Mouse (Mus musculus) hindbrain, postnatal 0 days (tissue): ENCODE data around the gene Rdh14. TPM values are rescaled to one million over a fixed set of nuclear protein-coding genes. Genes with fewer than 3 reads are reported as not detected.

Experiments used
- ATAC-seq: fragments of 200-750 bp; cut with Nextera tagmentation; 2 replicates; pipeline ENCODE4 v1.8.0; 2017; ENCODE audit warnings: mild to moderate bottlenecking, moderate TSS enrichment, moderate library complexity
- DNase-seq: peaks from one replicate; pipeline ENCODE4 v3.0.0-alpha.2; 2015; ENCODE audit warnings: low spot score
- H3K27ac ChIP-seq: fragments of 300-500 bp; sonication (generic); 2 replicates; pipeline ENCODE4 v1.5.1; 2014; ENCODE audit warnings: mild to moderate bottlenecking
- H3K27me3 ChIP-seq: fragments of 300-500 bp; sonication (generic); 2 replicates; pipeline ENCODE4 v1.6.1; 2014; ENCODE audit warnings: low read length, mixed read lengths; ENCODE audit not compliant: insufficient read depth
- H3K36me3 ChIP-seq: fragments of 300-500 bp; sonication (generic); 2 replicates; pipeline ENCODE4 v1.6.1; 2014; ENCODE audit warnings: low read length, mixed read lengths; ENCODE audit not compliant: insufficient read depth
- H3K4me1 ChIP-seq: fragments of 300-500 bp; sonication (generic); 2 replicates; pipeline ENCODE4 v1.6.1; 2014; ENCODE audit warnings: antibody characterized with exemption, low read length, mixed read lengths; ENCODE audit not compliant: insufficient read depth
- H3K4me2 ChIP-seq: fragments of 300-500 bp; sonication (generic); 2 replicates; pipeline ENCODE4 v1.6.1; 2014; ENCODE audit warnings: low read depth, mild to moderate bottlenecking, low read length, moderate library complexity, mixed read lengths
- H3K4me3 ChIP-seq: fragments of 300-500 bp; sonication (generic); 2 replicates; pipeline ENCODE4 v1.5.1; 2014; ENCODE audit warnings: low read length
- H3K9ac ChIP-seq: fragments of 300-500 bp; sonication (generic); replicated peaks from 2 replicates; pipeline ENCODE4 v1.6.1; 2014; ENCODE audit warnings: mild to moderate bottlenecking, low read length, moderate library complexity, mixed read lengths
- H3K9me3 ChIP-seq: fragments of 300-500 bp; sonication (generic); 2 replicates; pipeline ENCODE4 v1.6.1; 2016; ENCODE audit warnings: low read length, mixed read lengths
- CTCF ChIP-seq: IDR thresholded peaks from 2 replicates; pipeline ENCODE4 v1.5.1; 2016; ENCODE audit warnings: antibody characterized with exemption, control low read depth, low read depth
- WGBS: fragments of 180-500 bp; shearing (Covaris S2); extraction: QIAGEN DNeasy Blood & Tissue Kit; methylation state at CpG from one replicate; pipeline ENCODE4 v1.1.7; 2014; 5-methylcytosine and 5-hydroxymethylcytosine counted together
- polyA plus RNA-seq: library from polyadenylated mRNA; unstranded; fragments of >200 nt; fragmentation: Nextera tagmentation; extraction: Ambion mirVana; gene quantifications from 2 replicates; pipeline ENCODE4 v1.2.1, GENCODE M21; 2015
- total RNA-seq: library from RNA; depleted of rRNA; stranded (reverse); fragments of >200 nt; gene quantifications from 2 replicates; pipeline ENCODE4 v1.2.3, GENCODE M21; 2014; rRNA removed

Gene Rdh14
- total RNA-seq = 31.7 and 38.4 TPM in 2 replicates
- 44.5 and 48.3 TPM in 2 replicates for polyA plus RNA-seq

DNA sequence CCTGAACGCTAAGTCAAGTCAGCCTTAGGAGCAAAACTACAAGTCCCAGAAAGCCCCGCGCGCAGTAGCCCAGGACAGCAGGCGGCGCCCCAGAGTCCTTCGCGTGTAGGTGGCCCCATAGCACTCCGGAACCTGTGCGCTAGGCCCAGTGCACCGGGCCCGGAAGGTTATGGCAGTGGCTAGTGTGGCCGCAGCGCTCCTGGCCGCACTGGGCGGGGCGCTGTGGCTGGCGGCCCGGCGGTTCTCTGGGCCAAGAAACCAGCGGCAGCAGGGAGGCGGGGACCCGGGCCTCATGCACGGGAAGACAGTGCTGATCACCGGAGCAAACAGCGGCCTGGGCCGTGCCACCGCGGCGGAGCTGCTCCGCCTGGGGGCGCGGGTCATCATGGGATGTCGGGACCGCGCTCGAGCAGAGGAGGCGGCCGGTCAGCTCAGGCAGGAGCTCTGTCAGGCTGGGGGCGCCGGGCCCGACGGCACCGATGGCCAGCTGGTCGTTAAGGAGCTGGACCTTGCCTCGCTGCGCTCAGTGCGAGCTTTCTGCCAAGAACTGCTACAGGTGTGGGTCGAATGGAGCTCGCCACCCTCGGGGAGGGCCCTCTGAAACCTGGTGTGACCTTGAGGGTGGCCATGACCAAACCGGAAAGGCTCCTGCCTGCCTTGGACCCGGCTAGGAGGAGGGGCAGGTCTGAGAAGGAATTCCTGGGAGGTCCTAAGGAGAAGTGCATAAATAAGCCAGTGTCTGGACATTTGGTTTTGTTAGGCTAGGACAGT, at the start of gene Rdh14:
Gene Rdh14 (plus strand): TSS at position 102 of the 771 bp plus-strand sequence.
- no peaks in the 10 kb centered on the region for H3K27me3 ChIP-seq
- no peaks in the 10 kb centered on the region; the same call in 1 of the 2 replicates for H3K4me1 ChIP-seq
- peak; percentile 78 for TF ChIP-seq CTCF
- peak within 1 kb of the TSS; percentile 98 for H3K27ac ChIP-seq
- DNase-seq (peak; percentile 95), ATAC-seq (peak; percentile 98)
- peak within 1 kb of the TSS; percentile 55 for H3K4me2 ChIP-seq
- H3K36me3 ChIP-seq = peaks cover 7% of the 10 kb centered on the region; the same call in 1 of the 2 replicates
- peak within 1 kb of the TSS; percentile 98 for H3K9ac ChIP-seq
- WGBS = under 1% methylated on average over 53 of the region's 53 CpGs
- no peaks in the 10 kb centered on the region for H3K9me3 ChIP-seq
- H3K4me3 ChIP-seq = peak within 1 kb of the TSS; percentile 88

DNA sequence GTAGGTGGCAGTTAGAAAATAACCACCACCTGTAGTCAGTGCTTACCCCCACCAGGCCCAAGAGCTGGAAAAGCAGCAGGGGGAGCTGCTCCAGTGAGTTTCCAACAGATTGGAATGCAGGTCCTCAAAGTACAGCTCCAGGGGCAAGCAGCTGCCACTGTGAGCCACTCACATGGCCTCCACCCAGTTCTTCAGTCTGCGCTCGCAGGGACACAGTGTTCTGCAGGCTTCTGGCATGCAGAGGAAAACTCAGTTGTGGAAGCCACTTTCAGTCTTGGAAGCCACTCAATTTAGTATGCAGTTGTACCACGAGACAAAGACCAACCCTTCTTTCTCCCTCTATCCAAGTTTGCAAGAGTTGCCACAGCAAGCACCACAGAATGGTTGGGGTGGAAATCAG, 39.9 kb upstream of the Rdh14 start:
- WGBS = 46% methylated on average over 3 of the region's 3 CpGs
- TF ChIP-seq CTCF = no peak
- DNase-seq = no peak

DNA sequence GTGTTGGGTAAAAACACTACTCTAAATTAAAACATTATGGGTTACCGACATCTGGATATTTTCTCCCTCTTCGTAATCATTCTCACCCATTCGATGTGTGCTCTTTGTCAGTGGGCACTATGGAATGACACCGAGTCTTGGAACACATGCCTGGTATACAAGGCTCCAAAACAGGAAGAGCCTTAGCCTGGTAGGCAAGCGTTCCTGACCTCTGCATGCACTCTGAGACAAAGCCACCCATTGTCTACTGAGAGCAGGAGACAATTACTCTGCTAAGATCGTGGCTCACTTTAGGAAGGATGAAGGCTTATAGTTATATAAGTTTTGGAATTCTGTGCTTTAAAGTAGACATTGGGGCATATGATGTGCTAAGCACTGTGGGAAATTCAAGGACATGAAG, 32.8 kb upstream of the Rdh14 start:
- Histone ChIP-seq H3K9me3 (no peaks in the 10 kb centered on the region), H3K4me2 (no peak overlapping the region), H3K4me1 (no peaks in the 10 kb centered on the region), H3K9ac (no peak overlapping the region), H3K36me3 (no peaks in the 10 kb centered on the region), H3K4me3 (no peak overlapping the region), H3K27ac (no peak overlapping the region), H3K27me3 (no peaks in the 10 kb centered on the region)
- ATAC-seq (no peak), DNase-seq (no peak)
- TF ChIP-seq CTCF = no peak
- WGBS = 59% methylated on average over 6 of the region's 6 CpGs

More for the DNA sequence above, 39.9 kb upstream of the Rdh14 start:
- no peak overlapping the region for H3K27ac ChIP-seq
- no peak overlapping the region for H3K4me2 ChIP-seq
- H3K4me1 ChIP-seq = no peaks in the 10 kb centered on the region
- H3K36me3 ChIP-seq = no peaks in the 10 kb centered on the region
- H3K9me3 ChIP-seq = no peaks in the 10 kb centered on the region
- no peaks in the 10 kb centered on the region for H3K27me3 ChIP-seq
- H3K4me3 ChIP-seq = no peak overlapping the region
- no peak overlapping the region for H3K9ac ChIP-seq
- ATAC-seq = no peak

DNA sequence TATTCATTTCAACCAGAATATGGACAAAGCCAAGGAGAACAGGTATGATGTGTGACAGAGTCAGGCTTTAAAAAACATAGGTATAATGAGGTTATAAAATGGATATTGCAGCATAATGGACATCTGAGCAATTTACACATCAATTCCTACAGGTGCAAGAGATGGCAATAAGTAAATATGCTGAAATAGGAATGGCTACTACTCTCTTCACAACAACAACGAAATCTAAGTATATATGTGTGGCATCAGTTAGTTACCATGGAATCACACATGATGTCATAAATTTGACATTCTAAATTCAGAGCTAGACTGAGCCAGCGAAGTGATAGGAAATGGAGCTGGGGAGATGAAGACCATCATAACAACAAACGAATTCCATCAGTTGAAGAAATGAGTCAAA, 20.9 kb upstream of the Rdh14 start, which contains the start of gene Nt5c1b:
Gene Nt5c1b (plus strand): TSS at position 301 of the 400 bp plus-strand sequence.
- ATAC-seq = no peak
- no peaks in the 10 kb centered on the region for H3K9me3 ChIP-seq
- H3K36me3 ChIP-seq = no peaks in the 10 kb centered on the region
- 88% methylated on average over 3 of the region's 3 CpGs for WGBS
- no peaks in the 10 kb centered on the region for H3K27me3 ChIP-seq
- H3K4me1 ChIP-seq = no peaks in the 10 kb centered on the region
- DNase-seq = no peak
- H3K4me2 ChIP-seq = no peak within 1 kb of the TSS
- H3K4me3 ChIP-seq = no peak within 1 kb of the TSS
- no peak for TF ChIP-seq CTCF
- no peak within 1 kb of the TSS for H3K9ac ChIP-seq
- H3K27ac ChIP-seq = no peak within 1 kb of the TSS

DNA sequence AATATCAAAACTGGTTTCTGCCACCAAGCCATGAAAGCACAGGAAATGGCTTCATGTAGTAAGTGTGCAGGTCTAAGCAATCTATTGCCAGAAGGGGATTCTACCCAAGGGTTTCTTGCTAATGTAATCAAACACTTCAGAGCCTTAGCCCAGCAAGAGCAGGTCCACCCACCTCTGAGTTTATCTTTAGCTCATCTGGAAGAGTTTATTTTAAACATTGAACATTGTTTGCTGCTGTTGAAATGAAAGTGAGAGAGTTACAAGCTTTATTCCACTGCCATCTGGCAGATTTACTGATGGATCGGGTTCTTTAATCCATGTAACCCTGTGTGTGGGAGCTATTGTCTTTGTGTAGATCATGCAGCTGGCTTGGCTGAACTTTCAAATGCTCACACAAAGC, 10.2 kb downstream of the Rdh14 start:
- H3K36me3 ChIP-seq = no peaks in the 10 kb centered on the region
- H3K9ac ChIP-seq = no peak overlapping the region
- H3K27me3 ChIP-seq = no peaks in the 10 kb centered on the region
- no peak for DNase-seq
- no peaks in the 10 kb centered on the region for H3K9me3 ChIP-seq
- no peak for ATAC-seq
- WGBS = 79% methylated on average over 1 of the region's 1 CpGs
- H3K4me3 ChIP-seq = no peak overlapping the region
- no peak for TF ChIP-seq CTCF
- no peak overlapping the region for H3K4me2 ChIP-seq
- H3K27ac ChIP-seq = no peak overlapping the region
- H3K4me1 ChIP-seq = no peaks in the 10 kb centered on the region

DNA sequence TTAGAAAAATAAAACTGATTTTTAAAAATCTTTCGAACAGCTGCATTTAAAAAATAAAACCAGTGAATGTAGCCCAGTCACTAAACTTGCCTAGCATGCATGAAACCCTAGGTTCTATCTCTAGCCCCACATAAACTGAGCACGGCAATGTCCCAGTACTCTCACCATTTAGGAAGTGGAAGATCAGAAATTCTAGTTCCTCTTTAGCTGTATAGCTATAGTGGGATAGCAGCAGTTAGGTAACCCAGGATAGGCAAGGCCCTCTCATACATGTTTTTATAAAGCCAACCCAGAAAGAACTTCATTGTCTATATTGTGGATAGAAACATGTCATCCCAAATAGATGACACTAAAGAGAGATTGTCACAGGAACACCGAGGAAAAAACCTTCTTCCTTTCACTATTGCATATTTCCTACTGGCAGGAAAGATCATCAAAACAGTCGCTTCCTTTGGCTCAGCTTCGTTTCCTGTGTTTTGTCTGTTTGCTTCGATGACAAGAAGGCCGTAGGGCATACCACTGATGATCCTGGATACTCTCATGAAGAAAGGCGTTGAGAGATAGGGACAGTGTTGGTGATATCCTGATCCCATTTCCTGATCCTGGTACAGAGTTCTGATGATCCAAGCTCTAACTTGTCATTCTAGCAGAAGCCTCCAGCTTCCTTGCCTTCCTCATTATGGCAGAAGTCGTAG, 12.0 kb downstream of the Rdh14 start:
- Histone ChIP-seq H3K27ac (no peak overlapping the region), H3K9ac (no peak overlapping the region), H3K4me3 (no peak overlapping the region), H3K4me2 (no peak overlapping the region), H3K36me3 (no peaks in the 10 kb centered on the region), H3K4me1 (no peaks in the 10 kb centered on the region), H3K27me3 (no peaks in the 10 kb centered on the region), H3K9me3 (no peaks in the 10 kb centered on the region)
- no peak for DNase-seq
- ATAC-seq = no peak
- no peak for TF ChIP-seq CTCF
- whole genome bisulfite sequencing = 83% methylated on average over 9 of the region's 9 CpGs
